Mouse (Mus musculus) embryonic facial prominence, embryonic 13.5 days (tissue): ENCODE measurements around the gene Eef1akmt2. TPM values are rescaled to one million over a fixed set of nuclear protein-coding genes. Genes with fewer than 3 reads are reported as not detected.

Experiments
- ATAC-seq: fragments of 200-750 bp; cut with Nextera tagmentation; 2 replicates; pipeline ENCODE4 v1.8.0; 2017; ENCODE audit warnings: low read depth; ENCODE audit not compliant: insufficient number of reproducible peaks, insufficient read depth, low FRiP score, low TSS enrichment
- H3K27ac ChIP-seq: fragments of 300-500 bp; sonication (generic); 2 replicates; pipeline ENCODE4 v1.5.1; 2015; ENCODE audit warnings: moderate library complexity, mild to moderate bottlenecking, inconsistent platforms
- H3K27me3 ChIP-seq: fragments of 300-500 bp; sonication (generic); 2 replicates; pipeline ENCODE4 v1.6.1; 2015; ENCODE audit warnings: mild to moderate bottlenecking, inconsistent platforms
- H3K36me3 ChIP-seq: fragments of 300-500 bp; sonication (generic); 2 replicates; pipeline ENCODE4 v1.6.1; 2015; ENCODE audit warnings: mild to moderate bottlenecking, inconsistent platforms
- H3K4me1 ChIP-seq: fragments of 300-500 bp; sonication (generic); 2 replicates; pipeline ENCODE4 v1.6.1; 2015; ENCODE audit warnings: inconsistent platforms
- H3K4me2 ChIP-seq: fragments of 300-500 bp; sonication (generic); 2 replicates; pipeline ENCODE4 v1.6.1; 2015; ENCODE audit warnings: moderate library complexity, mild to moderate bottlenecking, inconsistent platforms
- H3K4me3 ChIP-seq: fragments of 300-500 bp; sonication (generic); 2 replicates; pipeline ENCODE4 v1.5.1; 2015; ENCODE audit warnings: mild to moderate bottlenecking, inconsistent platforms
- H3K9ac ChIP-seq: fragments of 300-500 bp; sonication (generic); 2 replicates; pipeline ENCODE4 v1.6.1; 2015; ENCODE audit warnings: mild to moderate bottlenecking, inconsistent platforms
- H3K9me3 ChIP-seq: fragments of 300-500 bp; sonication (generic); 2 replicates; pipeline ENCODE4 v1.6.1; 2016; ENCODE audit warnings: inconsistent platforms
- WGBS: fragments of 180-500 bp; shearing (Covaris S2); methylation state at CpG from one replicate; pipeline ENCODE4 v1.1.7; 2015; ENCODE audit warnings: mixed read lengths; 5-methylcytosine and 5-hydroxymethylcytosine counted together
- polyA plus RNA-seq: library from polyadenylated mRNA; unstranded; fragments of >200 nt; fragmentation: Nextera tagmentation; extraction: Ambion mirVana; gene quantifications from 2 replicates; pipeline ENCODE4 v1.2.1, GENCODE M21; 2015

Eef1akmt2 gene
- polyA plus RNA-seq, 1 experiment from 2014 or later: 80.1 TPM

GRCm38 (mm10) chr7:132808051-132808796 lies 44.2 kb downstream of the Eef1akmt2 start:
- 0 out of 2 replicates have a peak, but pooled peaks have one; percentile 39 for ATAC-seq
- H3K4me3 ChIP-seq: no peak overlapping the region
- 0 out of 2 replicates have a peak overlapping the region, but pooled peaks have one; percentile 36 for H3K9ac ChIP-seq
- H3K36me3 ChIP-seq: no peaks in the 10 kb centered on the region
- WGBS: 21% methylated on average over 7 of the region's 7 CpGs
- H3K4me1 ChIP-seq: peaks cover 74% of the 10 kb centered on the region
- no peaks in the 10 kb centered on the region for H3K9me3 ChIP-seq
- peak overlapping the region; percentile 82 for H3K4me2 ChIP-seq
- peak overlapping the region; percentile 92 for H3K27ac ChIP-seq
- H3K27me3 ChIP-seq: no peaks in the 10 kb centered on the region

GRCm38 (mm10) chr7:132806926-132807857 lies 45.3 kb downstream of the Eef1akmt2 start:
- no peak overlapping the region for H3K4me3 ChIP-seq
- H3K4me2 ChIP-seq: no peak overlapping the region
- WGBS: 65% methylated on average over 13 of the region's 13 CpGs
- H3K9ac ChIP-seq: peak overlapping the region; percentile 51; the same call in 1 of the 2 replicates
- no peaks in the 10 kb centered on the region for H3K27me3 ChIP-seq
- H3K27ac ChIP-seq: peak overlapping the region; percentile 92
- 0 out of 2 replicates have a peak, but pooled peaks cover 5% of the 10 kb centered on the region for H3K36me3 ChIP-seq
- peaks cover 82% of the 10 kb centered on the region for H3K4me1 ChIP-seq
- ATAC-seq: no peak
- no peaks in the 10 kb centered on the region for H3K9me3 ChIP-seq

- no peak overlapping the region for H3K4me2 ChIP-seq
- H3K9me3 ChIP-seq: no peaks in the 10 kb centered on the region
- no peak overlapping the region for H3K27ac ChIP-seq
- H3K36me3 ChIP-seq: 0 out of 2 replicates have a peak, but pooled peaks cover 6% of the 10 kb centered on the region
- ATAC-seq: no peak
- H3K9ac ChIP-seq: no peak overlapping the region
- WGBS: 73% methylated on average over 5 of the region's 5 CpGs
- no peaks in the 10 kb centered on the region for H3K27me3 ChIP-seq
- H3K4me1 ChIP-seq: peaks cover 74% of the 10 kb centered on the region
- H3K4me3 ChIP-seq: no peak overlapping the region
These were observed 46.2 kb downstream of the Eef1akmt2 start for GRCm38 (mm10) chr7:132806286-132806685.

- 93% methylated on average over 5 of the region's 5 CpGs for WGBS
- H3K27ac ChIP-seq: no peak overlapping the region
- H3K4me1 ChIP-seq: peaks cover 63% of the 10 kb centered on the region
These were observed 47.5 kb downstream of the Eef1akmt2 start for GRCm38 (mm10) chr7:132804951-132805350.

GRCm38 (mm10) chr7:132804461-132804860 lies 48.0 kb downstream of the Eef1akmt2 start:
- Histone ChIP-seq H3K9me3 (no peaks in the 10 kb centered on the region), H3K4me2 (no peak overlapping the region), H3K4me3 (no peak overlapping the region), H3K27me3 (no peaks in the 10 kb centered on the region), H3K9ac (no peak overlapping the region), H3K4me1 (peaks cover 60% of the 10 kb centered on the region), H3K27ac (no peak overlapping the region), H3K36me3 (0 out of 2 replicates have a peak, but pooled peaks cover 6% of the 10 kb centered on the region)
- 77% methylated on average over 7 of the region's 7 CpGs for WGBS
- no peak for ATAC-seq

More at GRCm38 (mm10) chr7:132804951-132805350, 47.5 kb downstream of the Eef1akmt2 start:
- ATAC-seq: no peak
- Histone ChIP-seq H3K4me3 (no peak overlapping the region), H3K27me3 (no peaks in the 10 kb centered on the region), H3K9ac (no peak overlapping the region), H3K4me2 (no peak overlapping the region), H3K9me3 (no peaks in the 10 kb centered on the region), H3K36me3 (0 out of 2 replicates have a peak, but pooled peaks cover 6% of the 10 kb centered on the region)

- H3K4me1 ChIP-seq: peaks cover 55% of the 10 kb centered on the region
- no peak for ATAC-seq
- H3K4me2 ChIP-seq: no peak overlapping the region
- no peaks in the 10 kb centered on the region for H3K27me3 ChIP-seq
- WGBS: 65% methylated on average over 3 of the region's 3 CpGs
- H3K9me3 ChIP-seq: no peaks in the 10 kb centered on the region
- no peak overlapping the region for H3K4me3 ChIP-seq
- H3K9ac ChIP-seq: no peak overlapping the region
- H3K36me3 ChIP-seq: 0 out of 2 replicates have a peak, but pooled peaks cover 6% of the 10 kb centered on the region
- no peak overlapping the region for H3K27ac ChIP-seq
These were observed 48.5 kb downstream of the Eef1akmt2 start for GRCm38 (mm10) chr7:132803962-132804361.

GRCm38 (mm10) chr7:132803336-132803735 lies 49.1 kb downstream of the Eef1akmt2 start:
- Histone ChIP-seq H3K36me3 (0 out of 2 replicates have a peak, but pooled peaks cover 6% of the 10 kb centered on the region), H3K4me3 (no peak overlapping the region), H3K9me3 (no peaks in the 10 kb centered on the region), H3K4me2 (no peak overlapping the region), H3K4me1 (peaks cover 49% of the 10 kb centered on the region), H3K27me3 (no peaks in the 10 kb centered on the region), H3K9ac (peak overlapping the region; percentile 12; the same call in 1 of the 2 replicates), H3K27ac (no peak overlapping the region)
- ATAC-seq: no peak
- 93% methylated on average over 2 of the region's 2 CpGs for WGBS

GRCm38 (mm10) chr7:132802691-132803090 lies 49.8 kb downstream of the Eef1akmt2 start:
- 79% methylated on average over 11 of the region's 11 CpGs for WGBS
- Histone ChIP-seq H3K4me1 (peaks cover 43% of the 10 kb centered on the region), H3K9me3 (no peaks in the 10 kb centered on the region), H3K36me3 (0 out of 2 replicates have a peak, but pooled peaks cover 10% of the 10 kb centered on the region), H3K27me3 (no peaks in the 10 kb centered on the region), H3K4me3 (no peak overlapping the region), H3K27ac (no peak overlapping the region), H3K9ac (no peak overlapping the region), H3K4me2 (no peak overlapping the region)
- no peak for ATAC-seq

- peaks cover 36% of the 10 kb centered on the region for H3K4me1 ChIP-seq
- WGBS: 86% methylated on average over 2 of the region's 2 CpGs
- no peak for ATAC-seq
These were observed 50.4 kb downstream of the Eef1akmt2 start for GRCm38 (mm10) chr7:132802066-132802465.

GRCm38 (mm10) chr7:132801509-132801908 lies 51.0 kb downstream of the Eef1akmt2 start:
- no peak overlapping the region for H3K4me2 ChIP-seq
- H3K36me3 ChIP-seq: 0 out of 2 replicates have a peak, but pooled peaks cover 10% of the 10 kb centered on the region
- H3K4me3 ChIP-seq: no peak overlapping the region
- 84% methylated on average over 5 of the region's 5 CpGs for WGBS
- H3K4me1 ChIP-seq: peaks cover 31% of the 10 kb centered on the region
- H3K9ac ChIP-seq: no peak overlapping the region
- ATAC-seq: no peak
- no peaks in the 10 kb centered on the region for H3K9me3 ChIP-seq
- H3K27me3 ChIP-seq: no peaks in the 10 kb centered on the region
- H3K27ac ChIP-seq: no peak overlapping the region

More at GRCm38 (mm10) chr7:132802066-132802465, 50.4 kb downstream of the Eef1akmt2 start:
- H3K4me2 ChIP-seq: no peak overlapping the region
- no peaks in the 10 kb centered on the region for H3K27me3 ChIP-seq
- no peak overlapping the region for H3K4me3 ChIP-seq
- H3K9me3 ChIP-seq: no peaks in the 10 kb centered on the region
- 0 out of 2 replicates have a peak, but pooled peaks cover 10% of the 10 kb centered on the region for H3K36me3 ChIP-seq
- no peak overlapping the region for H3K9ac ChIP-seq
- no peak overlapping the region for H3K27ac ChIP-seq

GRCm38 (mm10) chr7:132800868-132801267 lies 51.6 kb downstream of the Eef1akmt2 start:
- Histone ChIP-seq H3K9ac (no peak overlapping the region), H3K4me3 (no peak overlapping the region), H3K9me3 (no peaks in the 10 kb centered on the region), H3K4me2 (no peak overlapping the region), H3K36me3 (0 out of 2 replicates have a peak, but pooled peaks cover 10% of the 10 kb centered on the region), H3K27ac (no peak overlapping the region), H3K27me3 (no peaks in the 10 kb centered on the region), H3K4me1 (peaks cover 24% of the 10 kb centered on the region)
- 90% methylated on average over 10 of the region's 10 CpGs for WGBS
- ATAC-seq: no peak
